Mouse (Mus musculus) neural tube, embryonic 11.5 days (tissue): ENCODE data around the gene Fbxw11. TPM values are rescaled to one million over a fixed set of nuclear protein-coding genes. Genes with fewer than 3 reads are reported as not detected.
"Not testable (repeated sequence)": the region's sequence is repeated elsewhere in the genome, so short reads cannot be mapped to it uniquely, and the experiment has no call there.

Experiments used
- ATAC-seq: fragments of 200-750 bp; cut with Nextera tagmentation; 2 replicates; pipeline ENCODE4 v1.8.0; 2017; ENCODE audit warnings: moderate number of reproducible peaks, mild to moderate bottlenecking, moderate TSS enrichment, moderate library complexity; ENCODE audit not compliant: insufficient read depth, low FRiP score, low TSS enrichment
- DNase-seq: peaks from one replicate; pipeline ENCODE4 v3.0.0-alpha.2; 2015; ENCODE audit warnings: low spot score
- H3K27ac ChIP-seq: fragments of 300-500 bp; sonication (generic); 2 replicates; pipeline ENCODE4 v1.5.1; 2014; ENCODE audit warnings: low read depth, mild to moderate bottlenecking, low read length
- H3K27me3 ChIP-seq: fragments of 300-500 bp; sonication (generic); 2 replicates; pipeline ENCODE4 v1.6.1; 2014; ENCODE audit warnings: mild to moderate bottlenecking, low read length, mixed read lengths; ENCODE audit not compliant: control insufficient read depth, insufficient read depth
- H3K36me3 ChIP-seq: fragments of 300-500 bp; sonication (generic); 2 replicates; pipeline ENCODE4 v1.6.1; 2014; ENCODE audit warnings: mild to moderate bottlenecking, low read length, moderate library complexity, mixed read lengths; ENCODE audit not compliant: control insufficient read depth, insufficient read depth
- H3K4me1 ChIP-seq: fragments of 300-500 bp; sonication (generic); 2 replicates; pipeline ENCODE4 v1.6.1; 2014; ENCODE audit warnings: low read length, mixed read lengths; ENCODE audit not compliant: control insufficient read depth, insufficient read depth
- H3K4me2 ChIP-seq: fragments of 300-500 bp; sonication (generic); 2 replicates; pipeline ENCODE4 v1.6.1; 2014; ENCODE audit warnings: low read depth, mild to moderate bottlenecking, moderate library complexity
- H3K4me3 ChIP-seq: fragments of 300-500 bp; sonication (generic); 2 replicates; pipeline ENCODE4 v1.5.1; 2014; ENCODE audit warnings: low read depth, low read length
- H3K9ac ChIP-seq: fragments of 300-500 bp; sonication (generic); 2 replicates; pipeline ENCODE4 v1.6.1; 2014; ENCODE audit warnings: mild to moderate bottlenecking, low read length
- H3K9me3 ChIP-seq: fragments of 300-500 bp; sonication (generic); 2 replicates; pipeline ENCODE4 v1.6.1; 2016; ENCODE audit warnings: low read length; ENCODE audit not compliant: control insufficient read depth
- WGBS: fragments of 180-500 bp; shearing (Covaris S2); extraction: QIAGEN DNeasy Blood & Tissue Kit; methylation state at CpG from one replicate; pipeline ENCODE4 v1.1.7; 2014; 5-methylcytosine and 5-hydroxymethylcytosine counted together
- polyA plus RNA-seq: library from polyadenylated mRNA; unstranded; fragments of >200 nt; fragmentation: Nextera tagmentation; extraction: Ambion mirVana; gene quantifications from 2 replicates; pipeline ENCODE4 v1.2.1, GENCODE M21; 2014

The Fbxw11 gene
- polyA plus RNA-seq, 1 experiment from 2014 or later = 116 TPM

DNA sequence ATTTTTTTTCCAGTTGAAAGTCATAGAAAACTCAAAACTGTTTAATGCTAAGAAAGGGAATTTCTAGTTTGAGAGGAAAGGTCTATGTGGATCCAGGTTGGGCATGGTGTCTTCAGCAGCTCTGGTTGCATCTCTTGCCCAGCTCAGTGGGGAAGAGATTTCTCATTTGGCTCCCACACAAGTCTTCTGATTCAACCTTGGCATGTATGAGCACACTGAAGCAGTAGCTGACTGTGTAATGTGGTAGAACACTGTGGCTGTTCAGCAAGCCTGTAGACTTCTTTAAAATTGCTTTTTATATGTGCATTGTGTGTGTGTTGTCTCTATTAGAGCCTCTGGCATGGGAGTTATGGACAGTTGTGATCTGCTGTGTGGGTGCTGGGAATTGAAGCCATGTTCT lies 24.5 kb downstream of the Fbxw11 start:
- Histone ChIP-seq H3K9ac (no peak overlapping the region), H3K27ac (no peak overlapping the region), H3K27me3 (no peaks in the 10 kb centered on the region), H3K4me3 (no peak overlapping the region), H3K9me3 (no peaks in the 10 kb centered on the region), H3K4me2 (no peak overlapping the region), H3K4me1 (no peaks in the 10 kb centered on the region; the same call in 1 of the 2 replicates), H3K36me3 (no peaks in the 10 kb centered on the region)
- DNase-seq (no peak), ATAC-seq (no peak)

- Histone ChIP-seq H3K27me3 (no peaks in the 10 kb centered on the region), H3K9me3 (no peaks in the 10 kb centered on the region), H3K27ac (no peak overlapping the region), H3K4me1 (no peaks in the 10 kb centered on the region; the same call in 1 of the 2 replicates), H3K4me3 (no peak overlapping the region), H3K36me3 (no peaks in the 10 kb centered on the region), H3K4me2 (no peak overlapping the region), H3K9ac (no peak overlapping the region)
- ATAC-seq (no peak), DNase-seq (no peak)
- WGBS = 86% methylated on average over 4 of the region's 4 CpGs
Observed at GRCm38 (mm10) chr11:32671480-32671879, 29.0 kb downstream of the Fbxw11 start.

- H3K4me3 ChIP-seq = no peak overlapping the region
- H3K4me2 ChIP-seq = no peak overlapping the region
- 66% methylated on average over 3 of the region's 3 CpGs for WGBS
- no peaks in the 10 kb centered on the region for H3K36me3 ChIP-seq
- no peaks in the 10 kb centered on the region for H3K4me1 ChIP-seq
- no peak overlapping the region for H3K9ac ChIP-seq
- ATAC-seq (no peak), DNase-seq (no peak)
- no peaks in the 10 kb centered on the region for H3K27me3 ChIP-seq
- H3K27ac ChIP-seq = no peak overlapping the region
- no peaks in the 10 kb centered on the region for H3K9me3 ChIP-seq
Observed at GRCm38 (mm10) chr11:32676777-32677176, 34.3 kb downstream of the Fbxw11 start.

GRCm38 (mm10) chr11:32677811-32678210 lies 35.3 kb downstream of the Fbxw11 start:
- Histone ChIP-seq H3K36me3 (no peaks in the 10 kb centered on the region), H3K4me2 (no peak overlapping the region), H3K27ac (no peak overlapping the region), H3K9me3 (no peaks in the 10 kb centered on the region), H3K4me1 (no peaks in the 10 kb centered on the region), H3K4me3 (no peak overlapping the region), H3K27me3 (no peaks in the 10 kb centered on the region), H3K9ac (no peak overlapping the region)
- 96% methylated on average over 1 of the region's 1 CpGs for WGBS
- DNase-seq (no peak), ATAC-seq (no peak)

GRCm38 (mm10) chr11:32679091-32679490 lies 36.6 kb downstream of the Fbxw11 start:
- not testable (repeated sequence) for H3K4me1 ChIP-seq, H3K27me3 ChIP-seq, H3K4me2 ChIP-seq, H3K27ac ChIP-seq, H3K9ac ChIP-seq, H3K9me3 ChIP-seq, ATAC-seq, H3K4me3 ChIP-seq, H3K36me3 ChIP-seq, DNase-seq
- WGBS = 96% methylated on average over 4 of the region's 4 CpGs

DNA sequence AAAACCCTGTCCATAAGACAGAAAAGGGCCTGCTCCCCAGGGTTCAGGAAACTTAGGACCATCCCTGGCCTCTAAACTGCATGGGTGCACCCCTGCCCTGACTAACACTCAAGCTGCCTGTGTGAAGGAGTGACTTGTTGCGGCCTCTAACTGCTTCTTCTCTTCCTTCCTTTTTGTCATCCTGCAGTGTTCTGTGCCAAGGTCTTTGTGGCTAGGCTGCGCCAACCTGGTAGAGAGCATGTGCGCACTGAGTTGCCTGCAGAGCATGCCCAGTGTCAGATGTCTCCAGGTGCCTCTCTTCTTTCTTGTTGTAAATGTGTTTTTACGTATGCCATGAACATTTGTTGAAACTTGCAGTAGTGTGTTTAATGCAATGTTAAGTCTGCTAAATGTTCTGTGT lies 37.5 kb downstream of the Fbxw11 start:
- ATAC-seq = no peak
- Histone ChIP-seq H3K4me1 (no peaks in the 10 kb centered on the region), H3K27ac (no peak overlapping the region), H3K36me3 (no peaks in the 10 kb centered on the region), H3K9ac (no peak overlapping the region), H3K9me3 (no peaks in the 10 kb centered on the region), H3K4me2 (no peak overlapping the region), H3K27me3 (no peaks in the 10 kb centered on the region), H3K4me3 (no peak overlapping the region)
- no peak for DNase-seq
- 89% methylated on average over 4 of the region's 4 CpGs for WGBS

GRCm38 (mm10) chr11:32681192-32681795 lies 38.8 kb downstream of the Fbxw11 start:
- no peak overlapping the region for H3K4me3 ChIP-seq
- H3K27me3 ChIP-seq = no peaks in the 10 kb centered on the region
- no peak for DNase-seq
- 65% methylated on average over 3 of the region's 3 CpGs for WGBS
- H3K4me1 ChIP-seq = no peaks in the 10 kb centered on the region
- H3K27ac ChIP-seq = no peak overlapping the region
- H3K4me2 ChIP-seq = no peak overlapping the region
- no peak overlapping the region for H3K9ac ChIP-seq
- ATAC-seq = no peak
- H3K9me3 ChIP-seq = no peaks in the 10 kb centered on the region
- H3K36me3 ChIP-seq = no peaks in the 10 kb centered on the region

DNA sequence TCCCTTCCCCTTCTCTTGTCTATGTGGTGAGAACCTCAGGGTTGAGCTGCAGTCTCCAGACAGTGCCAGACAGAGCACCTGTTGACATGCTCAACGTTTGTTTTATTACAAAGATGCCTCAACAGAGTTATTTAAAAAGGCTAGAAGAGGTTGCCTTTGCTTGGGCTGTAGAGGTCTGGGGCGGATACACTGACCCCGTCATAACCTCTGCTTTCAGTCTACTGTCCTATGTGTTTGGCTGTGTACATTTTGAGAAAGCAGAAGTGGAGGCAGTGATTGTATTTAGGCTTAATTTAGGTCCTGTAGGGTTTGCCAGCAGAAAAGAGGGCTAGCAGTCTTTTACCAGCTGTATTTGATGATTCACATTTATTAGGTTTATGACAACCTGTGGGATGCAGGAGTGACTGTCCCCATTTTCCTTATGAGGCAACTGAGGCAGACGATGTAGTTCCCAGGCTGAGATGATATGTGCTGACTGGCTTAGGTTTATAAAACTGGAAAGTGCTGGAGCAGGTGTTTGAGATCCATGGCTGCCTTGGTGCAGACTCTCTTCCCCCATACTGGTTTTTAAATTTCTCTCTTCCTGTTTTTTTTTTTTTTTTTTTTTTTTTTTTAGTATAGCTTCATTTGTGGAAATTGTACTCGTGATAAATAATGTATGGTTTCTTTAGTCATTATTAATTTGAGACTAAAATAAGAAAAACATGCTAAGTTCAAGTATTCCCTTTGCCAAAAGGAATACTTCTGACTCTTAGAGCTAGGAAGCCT lies 40.0 kb downstream of the Fbxw11 start:
- WGBS = 81% methylated on average over 5 of the region's 5 CpGs
- H3K4me2 ChIP-seq = no peak overlapping the region
- H3K9ac ChIP-seq = no peak overlapping the region
- no peaks in the 10 kb centered on the region for H3K9me3 ChIP-seq
- no peaks in the 10 kb centered on the region for H3K4me1 ChIP-seq
- no peak overlapping the region for H3K27ac ChIP-seq
- H3K4me3 ChIP-seq = no peak overlapping the region
- no peaks in the 10 kb centered on the region for H3K27me3 ChIP-seq
- ATAC-seq = no peak
- DNase-seq = no peak
- no peaks in the 10 kb centered on the region for H3K36me3 ChIP-seq

DNA sequence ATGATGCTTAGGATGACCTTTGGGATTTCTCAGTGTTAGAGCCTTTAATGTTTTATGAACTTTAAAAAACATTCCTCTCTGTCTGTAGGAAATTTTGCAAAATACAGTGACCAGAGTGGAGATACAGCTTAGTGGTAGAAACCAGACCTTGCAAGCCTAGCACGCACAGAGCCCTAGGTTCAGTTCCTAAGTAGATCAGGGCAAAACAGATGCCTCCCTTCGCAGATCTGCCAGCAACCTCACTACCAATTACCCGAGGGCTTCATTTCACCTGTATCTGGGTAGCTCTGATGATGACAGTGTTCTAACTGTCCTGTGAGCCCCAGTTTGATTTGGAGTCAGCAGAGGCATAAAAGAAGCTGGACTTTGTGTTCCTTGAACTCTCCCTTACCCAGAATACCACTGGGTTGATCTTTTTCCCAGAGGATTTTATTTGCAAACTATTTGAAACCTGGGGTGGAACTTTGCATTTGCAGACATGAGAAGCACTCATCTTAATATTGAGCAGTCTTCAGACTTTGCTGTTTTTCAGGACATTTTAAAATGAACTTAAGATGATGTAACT lies 42.2 kb downstream of the Fbxw11 start:
- DNase-seq = no peak
- Histone ChIP-seq H3K4me1 (no peaks in the 10 kb centered on the region; the same call in 1 of the 2 replicates), H3K4me2 (no peak overlapping the region), H3K36me3 (no peaks in the 10 kb centered on the region), H3K27me3 (no peaks in the 10 kb centered on the region), H3K27ac (no peak overlapping the region), H3K9me3 (no peaks in the 10 kb centered on the region), H3K9ac (no peak overlapping the region), H3K4me3 (no peak overlapping the region)
- no peak for ATAC-seq
- 83% methylated on average over 3 of the region's 3 CpGs for WGBS
